Mouse (Mus musculus) G1E (cell line): ENCODE results near the gene Phc2.

Source experiments
- CTCF ChIP-seq: IDR thresholded peaks from 2 replicates; pipeline ENCODE4 v1.5.1; 2012; ENCODE audit warnings: low read depth, low read length, inconsistent platforms, mixed read lengths
- GATA1 ChIP-seq: IDR thresholded peaks from 2 replicates; pipeline ENCODE4 v1.6.1; 2012; ENCODE audit warnings: borderline replicate concordance, low read length, inconsistent platforms, mixed read lengths
- GATA2 ChIP-seq: IDR thresholded peaks from 2 replicates; pipeline ENCODE4 v1.6.1; 2012; ENCODE audit warnings: low read depth, low read length, inconsistent platforms, borderline replicate concordance
- POLR2AphosphoS5 ChIP-seq: IDR thresholded peaks from 2 replicates; pipeline ENCODE4 v1.6.1; 2012; ENCODE audit warnings: low read depth, low read length, inconsistent platforms; ENCODE audit not compliant: insufficient replicate concordance
- TAL1 ChIP-seq: conservative IDR thresholded peaks from 2 replicates; pipeline ENCODE4 v1.6.1; 2012; ENCODE audit warnings: low read depth, low read length, inconsistent platforms, mixed read lengths

DNA sequence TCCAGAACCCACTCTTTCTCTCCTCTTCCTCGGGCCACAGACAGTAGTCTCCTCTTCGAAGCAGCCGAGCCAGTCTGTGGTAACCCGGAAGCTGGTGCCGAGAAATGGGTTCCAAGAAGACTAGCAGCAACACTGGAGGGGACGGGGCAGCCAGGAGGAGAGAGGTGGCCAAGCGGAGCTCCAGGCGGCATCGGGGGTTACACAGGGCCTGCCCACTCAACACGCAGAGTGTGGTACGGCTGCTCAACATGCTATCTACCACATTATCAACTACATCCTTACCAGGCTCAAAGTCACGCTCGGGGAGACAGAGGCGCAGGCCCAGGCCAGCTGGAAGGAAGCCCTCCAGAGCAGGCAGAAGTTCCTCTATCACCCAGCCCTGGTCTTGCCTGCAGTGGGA, 38.7 kb upstream of the Phc2 start:
- TF ChIP-seq GATA1, result no peak
- no peak for TF ChIP-seq CTCF
- no peak for TF ChIP-seq TAL1
- no peak for TF ChIP-seq POLR2AphosphoS5
- TF ChIP-seq GATA2, result no peak
